Mouse (Mus musculus) left cerebral cortex, postnatal 10 days (tissue): ENCODE data around the gene Nol4l. TPM values are rescaled to one million over a fixed set of nuclear protein-coding genes. Genes with fewer than 3 reads are reported as not detected.

Experiments
- DNase-seq, 2 experiments: peaks; one replicate each; pipeline ENCODE4 v3.0.0; 2021 to 2022; ENCODE audit warnings: low spot score in 2 of 2, mixed read lengths in 1 of 2; ENCODE audit errors: extremely low spot score in 1 of 2
- intact Hi-C: fragments of 180-260 bp; cut with DNase I; formaldehyde crosslinking; loops from one replicate; pipeline ENCODE4 v1.15.1; 2025
- total RNA-seq, 2 experiments: library from RNA; stranded (reverse); gene quantifications; 2 replicates each; pipeline ENCODE4 v1.2.3; 2021

The Nol4l gene
- total RNA-seq, 2 experiments from 2014 or later: 55.5 to 62.5 TPM

- no peak for DNase-seq
- intact Hi-C loops: no loop called here
Measured at GRCm38 (mm10) chr2:153493393-153493731, 36.4 kb downstream of the Nol4l start.

DNA sequence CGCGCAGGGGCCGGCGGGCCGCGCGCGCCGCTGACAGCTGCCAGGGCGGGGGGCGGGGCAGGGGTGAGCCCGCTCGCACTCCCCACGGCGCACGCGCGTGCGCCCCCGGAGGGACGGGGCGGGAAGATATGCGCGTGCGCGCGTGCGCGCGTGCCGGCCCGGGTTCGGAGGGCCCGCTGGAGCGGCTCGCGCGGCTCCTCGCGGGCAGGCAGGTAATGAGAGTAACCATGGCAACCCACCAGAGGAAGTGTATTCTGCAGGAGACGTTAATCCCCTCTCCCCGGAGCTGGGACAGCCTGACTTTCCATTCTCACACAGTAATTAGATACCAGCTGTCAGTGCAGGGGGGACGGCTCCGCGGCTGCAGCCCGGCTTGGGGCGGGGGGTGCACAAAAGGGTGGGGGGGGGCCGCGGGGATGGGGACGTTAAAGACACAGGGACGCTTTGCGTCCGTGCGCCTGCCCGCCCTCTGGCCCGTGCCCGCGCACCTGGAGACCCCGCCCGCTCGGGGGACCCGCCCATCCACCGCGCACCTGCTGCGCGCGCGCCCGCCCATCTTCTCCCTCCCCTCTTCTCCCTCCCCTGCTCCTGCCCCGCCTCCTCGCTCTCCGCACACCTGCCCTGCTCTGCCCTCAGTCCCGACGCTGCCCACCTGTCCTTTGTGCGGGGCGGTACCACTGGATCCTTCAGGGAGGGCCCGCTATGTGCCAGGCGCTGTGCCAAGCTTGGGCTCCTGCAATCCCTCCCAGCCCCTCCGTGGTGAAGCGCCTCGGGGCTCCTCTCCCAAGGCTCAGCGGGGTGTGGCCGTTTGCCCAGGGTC is 37.0 kb downstream of the Nol4l start, which contains the start of gene 4930404H24Rik:
Gene 4930404H24Rik (plus strand): TSS at position 218 of the 820 bp plus-strand sequence.
- DNase-seq: peak; percentile 72 to 83
- intact Hi-C loops: no loop called here

GRCm38 (mm10) chr2:153492179-153492517 is 37.6 kb downstream of the Nol4l start:
- peak in 1 of 2 experiments; percentile 57 for DNase-seq
- intact Hi-C loops: no loop called here

DNA sequence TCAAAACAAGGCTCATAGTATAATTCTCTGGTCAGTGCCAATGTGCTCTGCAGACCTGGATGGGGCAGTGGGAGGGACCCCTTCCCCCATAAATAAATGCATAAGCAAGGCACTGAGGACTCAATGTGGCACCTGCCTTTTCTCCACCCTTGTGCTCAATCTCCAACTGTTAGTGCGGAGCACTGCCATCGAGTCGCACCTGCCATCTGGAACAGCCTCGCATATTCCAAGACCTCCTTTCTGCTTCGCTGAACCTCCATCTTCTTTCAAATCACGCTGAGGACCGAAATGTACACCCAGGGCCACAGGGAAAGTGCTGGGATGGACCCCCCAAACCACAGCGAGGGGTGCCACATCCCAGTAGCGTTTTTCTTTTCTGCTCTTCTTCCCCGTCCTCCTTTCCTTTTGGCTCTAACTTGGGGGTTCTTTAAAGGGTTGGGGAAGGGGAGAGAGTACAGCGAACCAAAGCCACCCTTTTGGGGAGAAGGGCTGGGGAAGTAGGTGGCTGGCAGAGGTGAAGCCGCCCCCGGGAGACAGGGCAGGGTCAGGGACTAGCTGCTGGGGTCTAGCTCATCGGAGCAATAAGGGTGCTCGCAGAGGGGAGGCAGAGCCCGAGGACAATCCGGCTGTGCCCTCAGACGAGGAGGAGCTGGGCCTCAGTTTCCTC is 38.1 kb downstream of the Nol4l start:
- intact Hi-C loops: no loop called here
- DNase-seq: no peak

- intact Hi-C loops: no loop called here
- DNase-seq: no peak
Measured at GRCm38 (mm10) chr2:153490940-153491339, 38.8 kb downstream of the Nol4l start.

- intact Hi-C loops: no loop called here
- DNase-seq: no peak
Measured at GRCm38 (mm10) chr2:153490116-153490515, 39.7 kb downstream of the Nol4l start.

- intact Hi-C loops: no loop called here
- DNase-seq: no peak
Measured at GRCm38 (mm10) chr2:153484071-153484470, 45.7 kb downstream of the Nol4l start.

DNA sequence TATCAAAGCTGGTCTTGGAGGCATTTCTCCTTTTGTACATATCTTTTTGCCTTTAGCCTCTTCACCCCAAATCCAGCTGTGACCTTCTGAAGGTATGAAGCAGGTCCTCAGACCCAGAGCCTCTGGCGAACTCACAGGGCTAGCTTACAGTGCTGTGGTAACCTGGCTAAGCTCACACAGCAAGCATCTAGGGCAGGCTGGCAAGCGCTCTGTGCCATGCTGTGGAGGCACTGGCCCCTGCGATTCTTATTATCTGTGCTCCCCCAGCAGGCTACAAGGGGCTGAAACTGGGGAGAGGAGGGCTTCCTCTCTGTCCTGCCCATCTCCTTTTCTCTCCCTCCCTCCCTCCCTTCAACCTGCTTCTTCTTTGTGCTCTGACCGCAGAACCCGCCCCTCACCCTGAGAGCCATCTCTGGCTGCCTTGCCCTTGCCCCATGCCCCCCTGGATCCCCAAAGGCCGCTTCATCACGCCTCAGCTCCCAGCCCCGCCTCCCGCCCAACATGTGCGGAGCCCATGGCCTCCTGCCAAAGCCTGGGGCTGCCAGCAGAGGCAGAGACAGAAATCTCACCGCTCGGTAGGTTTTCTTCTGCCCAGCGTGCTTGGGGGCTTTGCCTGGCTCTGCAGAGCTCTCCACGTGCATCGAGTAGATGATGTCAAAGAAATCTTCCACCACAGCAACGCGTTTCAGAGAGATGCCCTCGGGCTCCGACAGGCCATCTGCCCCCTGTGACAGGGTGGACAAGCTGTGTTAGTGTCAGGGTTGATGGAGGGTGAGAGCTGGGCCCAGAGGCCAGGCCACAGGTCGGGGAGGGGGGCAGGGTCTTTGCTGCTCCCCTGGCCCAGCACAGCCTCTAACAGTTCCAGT is 46.4 kb downstream of the Nol4l start:
- intact Hi-C loops: no loop called here
- DNase-seq: peak in 1 of 2 experiments; percentile 88

- intact Hi-C loops: no loop called here
- no peak for DNase-seq
Measured at GRCm38 (mm10) chr2:153481861-153482120, 48.0 kb downstream of the Nol4l start.

- intact Hi-C loops: no loop called here
- no peak for DNase-seq
Measured at GRCm38 (mm10) chr2:153481108-153481860, 48.5 kb downstream of the Nol4l start.

DNA sequence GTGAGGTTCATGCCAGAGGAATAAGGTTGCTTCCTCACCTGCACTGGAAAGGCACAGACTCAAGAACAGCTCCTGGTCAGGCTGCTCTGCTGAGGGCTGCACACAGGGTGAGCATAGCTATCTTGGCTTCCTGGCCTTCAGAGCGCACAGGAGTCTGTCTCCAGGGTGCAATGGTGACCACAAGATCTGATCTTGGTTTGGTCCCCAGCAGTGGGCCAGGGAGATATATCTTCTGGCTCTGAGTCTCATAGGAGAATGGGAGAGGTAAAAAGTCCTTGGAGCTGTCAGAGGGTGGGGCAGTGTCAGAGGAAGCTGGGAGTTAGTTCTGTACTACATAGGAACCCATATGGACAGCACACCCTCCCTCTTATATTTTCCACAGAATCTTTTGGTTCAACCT is 50.3 kb downstream of the Nol4l start:
- no peak for DNase-seq
- intact Hi-C loops: loop anchor here (1.0 to 5.0 kb wide), 2 partner anchors 88 to 107 kb away; no protein-coding TSS in a partner anchor

GRCm38 (mm10) chr2:153478583-153478982 is 51.2 kb downstream of the Nol4l start:
- intact Hi-C loops: loop anchor here (5.0 kb wide), 1 partner anchor 89 kb away; no protein-coding TSS in a partner anchor
- DNase-seq: peak in 1 of 2 experiments; percentile 74

DNA sequence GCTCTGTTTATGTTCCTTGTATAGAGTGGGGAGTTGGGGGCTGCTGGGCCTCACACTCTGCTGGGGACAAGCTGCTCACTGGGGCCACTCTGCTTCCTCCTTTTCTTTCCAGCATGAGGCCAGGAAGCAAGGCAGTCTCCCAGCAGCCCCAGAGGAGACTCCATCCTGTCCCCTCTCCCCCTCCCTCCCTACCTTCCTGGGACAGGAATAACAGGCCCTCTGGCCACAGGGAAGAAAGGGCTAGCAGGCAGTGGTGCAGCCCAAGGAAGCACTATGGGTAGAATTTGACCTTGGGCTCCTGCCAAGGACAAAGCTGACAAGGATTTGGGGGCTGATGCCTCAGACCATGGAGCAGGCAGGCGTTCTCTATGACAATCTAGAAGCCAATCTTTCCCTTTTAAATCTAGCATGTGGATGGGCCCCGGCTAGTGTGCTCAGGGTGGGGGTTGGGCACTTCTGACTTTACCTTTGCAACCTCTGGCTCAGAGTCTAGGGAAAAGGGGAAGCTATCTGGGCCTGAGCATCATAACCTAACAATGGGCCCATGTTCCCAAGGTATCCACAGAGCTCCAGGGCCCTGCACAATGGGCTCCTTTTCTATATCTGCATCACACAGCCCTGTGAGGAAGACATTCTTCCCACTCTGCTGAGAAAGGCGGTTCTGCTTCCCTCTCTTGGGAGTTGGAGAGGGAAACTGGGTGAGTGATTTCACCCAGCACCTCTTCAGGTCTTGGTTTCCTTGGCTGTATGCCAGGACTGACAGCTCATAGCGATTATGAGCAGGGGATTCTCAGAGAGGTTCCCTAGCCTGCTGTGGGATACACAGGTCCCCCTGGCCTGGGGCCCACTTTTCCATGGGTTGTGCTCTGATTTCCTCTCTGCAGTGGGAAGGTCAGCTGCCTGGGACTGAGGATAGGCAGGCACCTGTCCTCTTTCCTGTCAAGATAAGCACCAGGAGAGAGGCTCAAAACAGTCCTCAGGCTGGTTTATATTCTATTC is 54.4 kb downstream of the Nol4l start:
- intact Hi-C loops: loop anchor here (5.0 kb wide), 1 partner anchor 92 kb away; no protein-coding TSS in a partner anchor
- DNase-seq: peak in 1 of 2 experiments; percentile 53

DNA sequence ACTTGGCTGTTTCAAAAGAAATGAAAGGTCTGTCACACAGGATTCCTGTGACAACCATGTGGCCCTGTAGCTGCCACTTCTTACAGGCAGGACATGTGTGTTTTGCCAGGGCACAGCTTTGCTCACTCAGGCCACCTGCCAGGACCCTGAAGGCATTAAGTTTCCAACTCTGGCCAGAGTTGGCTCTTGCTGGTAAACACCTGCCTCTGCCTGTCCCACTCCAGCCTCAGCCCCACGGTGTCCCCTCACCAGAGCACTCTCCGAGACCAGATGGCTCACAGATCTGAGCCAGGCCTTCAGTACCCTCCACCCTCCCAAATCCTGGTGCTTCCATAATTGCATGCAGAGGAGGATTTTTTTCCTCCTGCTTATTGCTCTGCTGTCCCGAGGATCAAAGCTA is 58.8 kb downstream of the Nol4l start:
- intact Hi-C loops: no loop called here
- no peak for DNase-seq

GRCm38 (mm10) chr2:153469764-153470163 is 60.0 kb downstream of the Nol4l start:
- DNase-seq: no peak

DNA sequence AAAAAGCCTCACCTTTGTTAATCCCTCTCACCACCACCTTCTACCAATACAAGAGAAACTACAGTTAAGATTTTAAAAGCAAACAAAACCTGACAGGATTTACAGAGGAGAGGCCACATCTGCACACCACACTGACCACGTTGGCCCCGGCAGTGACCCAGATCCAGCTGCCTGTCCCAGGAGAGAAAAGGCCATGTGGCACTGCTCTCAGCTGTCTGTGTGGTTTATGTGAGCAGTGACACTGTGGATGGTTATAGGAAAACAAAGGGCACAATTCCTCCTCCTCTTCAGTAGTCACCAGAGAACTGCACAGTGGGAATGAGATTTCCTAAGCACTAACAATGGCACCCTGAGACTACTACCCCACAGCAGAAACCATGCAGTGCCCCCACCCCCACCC is 60.5 kb downstream of the Nol4l start:
- DNase-seq: no peak
- intact Hi-C loops: no loop called here

More at GRCm38 (mm10) chr2:153469764-153470163, 60.0 kb downstream of the Nol4l start:
- intact Hi-C loops: no loop called here

- intact Hi-C loops: no loop called here
- no peak for DNase-seq
Measured at GRCm38 (mm10) chr2:153467372-153467771, 62.4 kb downstream of the Nol4l start.

DNA sequence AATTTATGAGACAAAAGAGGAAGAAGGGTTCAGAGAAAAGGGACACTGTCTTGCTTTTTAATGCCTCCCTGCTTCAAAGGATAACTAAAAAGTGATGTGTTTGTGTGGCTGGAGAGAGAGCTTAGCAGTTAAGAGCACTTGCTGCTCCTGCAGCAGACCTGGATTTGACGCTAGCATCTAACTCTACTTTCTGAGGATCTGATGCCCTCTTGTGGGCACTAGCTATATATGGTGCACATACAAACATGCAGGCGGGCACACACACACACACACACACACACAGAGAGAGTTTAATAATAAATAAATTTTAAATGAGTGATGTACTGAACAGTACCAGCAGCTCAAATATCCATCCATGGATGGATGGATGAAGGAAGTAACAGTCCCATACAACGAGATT is 66.5 kb downstream of the Nol4l start:
- intact Hi-C loops: no loop called here
- DNase-seq: no peak
